Mouse (Mus musculus) bone marrow, adult 2 months (tissue): ENCODE results near the gene Fxr1.

Experiments used
- CTCF ChIP-seq: fragments of 200-500 bp; IDR thresholded peaks from 2 replicates; pipeline ENCODE4 v1.5.1; 2011; ENCODE audit warnings: low read length, control low read depth; ENCODE audit not compliant: control insufficient read depth, insufficient read depth
- POLR2A ChIP-seq: fragments of 200-500 bp; IDR thresholded peaks from 2 replicates; pipeline ENCODE4 v1.6.1; 2011; ENCODE audit warnings: low read depth, mild to moderate bottlenecking, control low read depth, low read length, borderline replicate concordance; ENCODE audit not compliant: control insufficient read depth

GRCm38 (mm10) chr3:34072726-34073125 lies 53.0 kb downstream of the Fxr1 start:
- no peak for TF ChIP-seq CTCF
- TF ChIP-seq POLR2A: no peak
